Mouse (Mus musculus): ENCODE measurements around the gene Fam89b.

Gene Fam89b

DNA sequence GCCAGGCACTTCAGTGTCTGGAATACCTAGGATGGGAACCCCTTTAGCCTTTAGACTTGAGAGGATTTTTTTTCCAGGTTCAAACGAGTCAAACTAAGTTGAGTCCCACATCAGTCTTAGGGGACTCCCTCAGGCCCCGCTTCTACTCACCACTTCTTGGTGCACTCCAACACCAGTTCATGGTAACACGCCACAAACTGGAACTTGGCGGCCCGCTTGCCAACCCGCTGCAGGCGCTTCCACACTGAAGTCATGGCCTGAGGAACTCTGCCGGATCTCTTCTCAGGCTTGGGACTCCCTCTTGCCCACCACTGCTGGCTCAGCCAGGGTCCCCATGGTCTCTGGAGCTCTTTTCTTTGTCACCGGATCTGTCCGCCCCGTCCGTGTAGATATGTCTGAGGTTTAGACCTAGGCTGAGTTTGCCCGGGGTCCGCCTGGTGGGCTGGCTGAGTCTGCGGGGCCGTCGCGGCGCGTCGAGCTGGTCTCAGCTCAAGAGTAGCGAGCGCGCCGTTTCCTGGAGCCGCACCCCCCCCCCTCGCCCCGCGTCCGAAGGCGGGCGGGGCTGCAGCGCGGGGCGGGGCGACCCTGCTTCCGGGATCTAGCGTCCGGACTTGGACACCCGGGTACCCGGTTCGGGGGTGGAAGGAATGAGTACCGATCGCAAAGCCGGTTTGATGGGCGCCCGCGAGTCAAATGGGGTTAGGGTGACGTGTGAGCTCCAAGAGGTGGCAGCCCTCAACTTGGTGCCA lies 3.5 kb downstream of the Fam89b start, which contains the start of gene Ehbp1l1:
Ehbp1l1 (minus strand) TSS at position 551 of the 749 bp plus-strand sequence.
- Histone ChIP-seq H3K36me3 (ENCODE audit: control insufficient read depth, insufficient read depth, low read length, poor library complexity, severe bottlenecking) (peaks cover 7% of the 10 kb centered on the region; the same call in 1 of the 2 replicates), H3K27me3 (ENCODE audit: control insufficient read depth, insufficient read depth, low read length, poor library complexity, severe bottlenecking) (no peaks in the 10 kb centered on the region)
- peak; percentile 76 for DNase-seq (ENCODE audit: low read depth, low spot score)

DNA sequence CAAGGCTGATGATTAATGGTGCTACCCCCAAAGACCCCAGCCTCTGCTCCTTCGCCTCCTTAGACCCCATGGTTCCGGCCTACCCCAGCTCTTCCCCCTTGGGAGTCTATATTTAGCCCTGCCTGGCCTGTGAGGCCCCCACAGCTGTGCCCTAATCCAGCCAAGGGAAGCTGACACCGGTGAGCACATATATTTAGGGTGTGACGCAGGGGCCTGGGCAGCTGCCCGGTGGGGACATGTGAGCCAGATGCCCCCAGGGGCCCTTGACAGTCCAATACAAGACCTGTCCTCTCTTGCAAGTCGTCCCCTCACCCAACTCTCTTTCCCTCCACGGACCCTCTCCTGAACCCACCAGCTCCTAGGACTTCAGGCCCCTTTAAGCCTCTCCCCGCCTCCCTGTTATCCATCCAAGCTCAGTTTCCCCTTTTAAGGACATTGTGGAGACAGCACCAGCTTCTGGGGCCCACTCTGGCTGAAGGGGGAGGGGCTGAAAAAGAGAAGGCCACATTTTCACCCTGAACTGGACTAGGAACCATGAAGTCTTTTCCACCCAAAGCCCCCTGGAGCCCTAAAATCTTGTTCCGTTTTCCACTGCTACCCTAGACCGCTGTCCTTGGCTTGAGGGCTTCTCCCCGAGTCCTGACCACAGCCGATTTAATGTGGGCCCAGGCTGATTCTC lies 4.3 kb downstream of the Fam89b start:
- Histone ChIP-seq H3K27me3 (ENCODE audit: control insufficient read depth, insufficient read depth, low read length, poor library complexity, severe bottlenecking) (no peaks in the 10 kb centered on the region), H3K36me3 (ENCODE audit: control insufficient read depth, insufficient read depth, low read length, poor library complexity, severe bottlenecking) (peaks cover 8% of the 10 kb centered on the region)
- peak; percentile 27 for DNase-seq (ENCODE audit: low read depth, low spot score)

DNA sequence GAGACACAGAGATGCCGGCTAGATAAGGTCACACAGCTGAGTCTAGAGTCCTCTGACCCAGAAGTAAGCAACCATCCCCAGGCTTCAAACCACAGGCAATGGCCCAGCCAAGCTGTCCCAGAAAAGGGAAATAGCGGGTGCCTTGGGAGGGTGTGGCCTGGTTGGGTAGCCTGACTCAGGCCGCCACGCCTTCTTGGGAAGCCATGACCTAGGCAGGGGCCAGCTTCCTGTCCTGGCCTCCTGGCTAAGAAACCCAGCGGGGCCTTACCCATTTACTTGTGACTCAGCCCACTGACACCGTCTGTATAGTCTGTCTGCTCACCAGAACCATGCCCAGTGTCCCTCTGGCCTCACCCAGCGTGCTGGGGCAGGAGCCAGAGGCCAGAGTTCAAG lies 4.9 kb downstream of the Fam89b start:
- peak; percentile 67 for DNase-seq (ENCODE audit: low read depth, low spot score)
- peaks cover 10% of the 10 kb centered on the region for H3K36me3 ChIP-seq (ENCODE audit: control insufficient read depth, insufficient read depth, low read length, poor library complexity, severe bottlenecking)
- no peaks in the 10 kb centered on the region for H3K27me3 ChIP-seq (ENCODE audit: control insufficient read depth, insufficient read depth, low read length, poor library complexity, severe bottlenecking)

DNA sequence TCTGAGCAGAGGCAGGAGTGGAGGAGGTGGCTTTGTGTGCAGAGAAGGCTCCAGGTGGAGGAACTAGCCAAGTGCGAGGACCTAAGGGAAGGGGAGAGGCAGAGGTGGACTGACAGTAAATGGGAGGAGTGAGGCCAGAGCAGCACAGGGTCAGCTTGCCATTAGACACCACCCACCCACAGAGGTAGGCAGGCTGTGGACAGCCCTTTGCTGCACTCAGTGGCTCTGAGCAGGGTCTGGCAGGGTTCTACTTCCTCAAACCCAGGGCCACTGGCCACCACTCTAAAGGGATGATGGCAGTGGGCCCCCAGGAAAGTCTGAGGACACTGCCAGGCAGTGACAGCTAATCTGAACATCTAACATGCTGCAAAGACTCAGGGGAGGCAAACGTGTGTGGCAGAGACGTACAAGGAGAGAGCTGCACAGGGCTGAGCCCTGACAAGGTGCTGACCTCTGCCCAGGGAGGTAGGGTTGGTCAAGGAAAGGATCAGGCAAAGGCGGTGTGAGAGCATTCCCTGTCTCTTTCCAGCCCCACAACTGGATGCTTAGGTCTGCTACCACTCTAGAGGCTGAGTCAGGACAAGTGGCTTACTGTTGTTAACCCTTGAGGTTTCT lies 5.4 kb downstream of the Fam89b start:
- DNase-seq (ENCODE audit: low read depth, low spot score): no peak
- peaks cover 10% of the 10 kb centered on the region for H3K36me3 ChIP-seq (ENCODE audit: control insufficient read depth, insufficient read depth, low read length, poor library complexity, severe bottlenecking)
- no peaks in the 10 kb centered on the region for H3K27me3 ChIP-seq (ENCODE audit: control insufficient read depth, insufficient read depth, low read length, poor library complexity, severe bottlenecking)

DNA sequence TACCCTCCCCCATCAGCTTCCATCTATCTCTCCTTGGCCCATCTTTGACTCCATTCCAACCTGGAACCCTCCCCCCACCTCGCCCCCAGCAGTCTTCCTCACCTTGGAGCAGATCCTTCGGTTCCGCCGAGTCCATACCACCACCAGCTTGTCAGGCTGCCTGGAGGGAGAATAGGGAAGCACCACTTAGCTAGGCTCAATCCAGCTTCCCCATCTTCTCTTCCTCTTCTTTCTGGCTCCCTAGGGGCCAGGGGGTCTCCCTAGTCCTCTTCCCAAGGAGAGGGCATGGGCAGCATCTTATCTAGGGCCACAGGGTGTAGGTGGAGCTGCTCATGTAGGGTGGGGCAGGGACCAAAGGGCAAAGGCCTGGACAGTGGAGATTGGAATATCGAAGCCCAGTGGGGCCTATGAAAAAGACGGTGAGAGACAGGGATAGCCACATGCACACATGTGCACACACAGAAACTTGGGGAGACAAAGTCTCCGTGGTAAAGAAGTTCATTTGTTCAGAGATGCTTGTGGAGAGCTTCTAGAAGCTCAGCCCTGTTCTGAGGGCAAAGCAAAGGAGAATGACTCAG lies 6.5 kb downstream of the Fam89b start:
- Histone ChIP-seq H3K27me3 (ENCODE audit: control insufficient read depth, insufficient read depth, low read length, poor library complexity, severe bottlenecking) (no peaks in the 10 kb centered on the region), H3K36me3 (ENCODE audit: control insufficient read depth, insufficient read depth, low read length, poor library complexity, severe bottlenecking) (peaks cover 10% of the 10 kb centered on the region)
- no peak for DNase-seq (ENCODE audit: low read depth, low spot score)

DNA sequence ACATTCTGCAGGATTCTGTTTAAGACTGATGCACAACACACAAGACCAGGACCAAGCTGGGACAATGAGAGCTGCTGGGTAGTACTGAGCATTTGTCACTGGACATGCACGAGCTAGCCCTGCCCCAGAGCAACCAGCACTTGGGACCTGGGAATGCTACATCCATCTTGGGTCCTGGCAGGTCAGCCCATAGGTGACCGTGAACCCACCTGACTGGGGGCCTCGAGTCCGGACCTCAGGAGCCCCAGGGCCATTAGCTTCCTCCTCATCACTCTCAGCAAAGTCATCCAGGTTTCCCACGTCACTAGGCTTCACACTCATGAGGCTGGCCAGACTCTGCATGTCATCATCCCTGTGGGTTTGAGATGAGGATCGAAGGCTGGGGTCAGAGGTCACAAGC lies 8.2 kb downstream of the Fam89b start:
- DNase-seq (ENCODE audit: low read depth, low spot score): no peak
- peaks cover 10% of the 10 kb centered on the region for H3K36me3 ChIP-seq (ENCODE audit: control insufficient read depth, insufficient read depth, low read length, poor library complexity, severe bottlenecking)
- no peaks in the 10 kb centered on the region for H3K27me3 ChIP-seq (ENCODE audit: control insufficient read depth, insufficient read depth, low read length, poor library complexity, severe bottlenecking)

DNA sequence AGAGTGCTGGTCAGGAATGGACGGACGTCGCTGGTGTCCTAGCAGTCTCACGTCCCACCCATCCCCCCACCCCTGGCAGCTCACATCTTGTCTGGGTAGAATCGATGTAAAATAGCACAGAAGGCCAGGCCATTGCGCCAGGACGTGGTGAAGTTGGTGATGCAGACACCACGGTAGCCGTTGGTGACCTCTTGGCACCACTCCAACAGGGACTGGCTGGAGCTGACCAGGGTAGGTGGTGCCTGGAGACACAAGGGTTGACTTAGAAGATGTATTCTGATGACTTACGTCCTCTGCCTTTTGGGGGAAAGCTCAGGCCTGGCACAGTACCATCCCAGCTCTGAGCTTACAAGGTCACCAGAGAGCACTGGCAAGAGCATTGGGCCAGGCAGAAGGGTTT lies 12.5 kb downstream of the Fam89b start:
- no peaks in the 10 kb centered on the region for H3K27me3 ChIP-seq (ENCODE audit: control insufficient read depth, insufficient read depth, low read length, poor library complexity, severe bottlenecking)
- H3K36me3 ChIP-seq (ENCODE audit: control insufficient read depth, insufficient read depth, low read length, poor library complexity, severe bottlenecking): peaks cover 13% of the 10 kb centered on the region
- no peak for DNase-seq (ENCODE audit: low read depth, low spot score)

DNA sequence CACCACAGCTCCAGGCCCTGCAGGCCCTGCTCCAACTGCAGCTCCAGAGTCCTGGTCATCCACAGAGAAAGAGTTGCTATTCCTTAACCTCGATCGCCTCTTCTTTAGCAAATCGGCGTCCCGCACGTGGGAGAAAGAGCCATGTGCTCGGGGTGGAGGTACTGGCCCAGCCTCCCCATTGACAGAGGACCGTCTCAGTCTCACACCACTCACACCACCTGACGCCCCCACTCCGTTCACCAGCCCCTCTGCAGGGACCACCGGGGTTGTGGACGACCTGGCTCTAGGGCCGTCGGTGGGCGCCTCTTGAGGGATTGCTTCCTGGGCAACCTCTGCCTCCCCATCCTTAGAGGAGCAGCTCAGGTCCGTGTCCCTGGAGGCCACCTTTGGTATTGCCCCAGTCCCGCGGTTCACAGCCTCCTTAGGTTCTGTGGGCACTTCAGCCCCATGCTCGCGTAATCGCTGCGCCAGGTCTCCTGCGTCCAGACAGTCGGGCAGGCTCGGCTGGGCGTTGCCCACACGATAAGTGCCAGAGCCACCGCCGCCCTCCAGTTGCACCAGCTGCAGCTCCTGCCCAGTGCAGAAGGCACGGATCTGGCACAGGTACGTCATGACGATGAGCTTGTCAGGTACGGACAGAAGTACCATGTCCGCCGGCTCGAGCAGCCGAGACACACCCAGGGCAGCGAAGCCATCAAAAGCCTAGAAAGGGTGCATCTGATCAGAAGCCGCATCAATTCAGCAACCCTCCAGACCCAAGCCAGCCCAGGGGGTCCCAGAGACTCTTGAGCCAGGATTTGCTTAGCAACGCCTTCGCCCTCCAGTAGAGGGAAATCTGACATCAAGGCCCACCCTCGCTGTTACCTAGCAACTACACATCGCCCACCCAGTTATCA lies 13.4 kb downstream of the Fam89b start:
- peak; percentile 22 for DNase-seq (ENCODE audit: low read depth, low spot score)
- Histone ChIP-seq H3K36me3 (ENCODE audit: control insufficient read depth, insufficient read depth, low read length, poor library complexity, severe bottlenecking) (peaks cover 6% of the 10 kb centered on the region), H3K27me3 (ENCODE audit: control insufficient read depth, insufficient read depth, low read length, poor library complexity, severe bottlenecking) (no peaks in the 10 kb centered on the region)

DNA sequence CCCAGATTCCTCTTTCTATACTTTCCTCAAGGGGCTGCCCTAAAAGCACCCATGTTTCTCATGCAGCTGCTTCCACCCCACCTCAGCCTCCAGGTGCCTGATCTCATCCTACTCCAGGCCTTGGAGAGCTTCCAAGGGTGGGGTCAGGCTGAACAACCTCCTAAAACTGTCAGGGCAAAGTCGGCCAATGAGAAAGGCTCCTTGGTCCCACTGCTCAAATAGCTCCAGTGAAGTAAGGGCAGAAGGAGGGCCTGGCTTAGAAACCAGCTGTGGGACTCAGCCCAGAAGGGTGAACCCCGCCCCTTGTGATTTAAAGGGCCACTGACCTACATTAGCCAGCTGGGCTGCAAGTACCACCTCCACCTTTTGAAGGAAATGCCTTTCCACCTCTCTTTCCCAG lies 15.7 kb downstream of the Fam89b start:
- Histone ChIP-seq H3K36me3 (ENCODE audit: control insufficient read depth, insufficient read depth, low read length, poor library complexity, severe bottlenecking) (peaks cover 11% of the 10 kb centered on the region), H3K27me3 (ENCODE audit: control insufficient read depth, insufficient read depth, low read length, poor library complexity, severe bottlenecking) (no peaks in the 10 kb centered on the region)
- DNase-seq (ENCODE audit: low read depth, low spot score): no peak

DNA sequence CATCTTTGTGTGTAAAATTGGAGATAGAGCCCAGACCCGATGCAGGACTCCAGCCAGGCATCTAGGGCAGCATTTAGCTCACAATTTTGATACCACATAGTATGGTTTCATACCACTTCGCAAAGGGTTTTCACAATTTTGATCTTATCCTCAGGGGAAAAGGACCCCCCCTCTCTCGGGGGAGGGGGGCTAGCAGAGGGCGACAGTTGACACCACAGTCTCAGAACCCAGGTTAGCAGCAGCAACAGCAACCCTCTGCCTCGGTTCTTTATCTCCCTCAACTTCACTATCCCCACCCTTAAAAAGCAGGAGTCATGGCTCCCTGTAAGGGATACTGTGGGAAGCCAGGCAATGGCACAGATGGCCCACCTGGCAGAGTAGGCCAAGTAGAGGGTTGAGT lies 16.2 kb downstream of the Fam89b start:
- Histone ChIP-seq H3K36me3 (ENCODE audit: control insufficient read depth, insufficient read depth, low read length, poor library complexity, severe bottlenecking) (peaks cover 15% of the 10 kb centered on the region), H3K27me3 (ENCODE audit: control insufficient read depth, insufficient read depth, low read length, poor library complexity, severe bottlenecking) (no peaks in the 10 kb centered on the region)
- DNase-seq (ENCODE audit: low read depth, low spot score): no peak

DNA sequence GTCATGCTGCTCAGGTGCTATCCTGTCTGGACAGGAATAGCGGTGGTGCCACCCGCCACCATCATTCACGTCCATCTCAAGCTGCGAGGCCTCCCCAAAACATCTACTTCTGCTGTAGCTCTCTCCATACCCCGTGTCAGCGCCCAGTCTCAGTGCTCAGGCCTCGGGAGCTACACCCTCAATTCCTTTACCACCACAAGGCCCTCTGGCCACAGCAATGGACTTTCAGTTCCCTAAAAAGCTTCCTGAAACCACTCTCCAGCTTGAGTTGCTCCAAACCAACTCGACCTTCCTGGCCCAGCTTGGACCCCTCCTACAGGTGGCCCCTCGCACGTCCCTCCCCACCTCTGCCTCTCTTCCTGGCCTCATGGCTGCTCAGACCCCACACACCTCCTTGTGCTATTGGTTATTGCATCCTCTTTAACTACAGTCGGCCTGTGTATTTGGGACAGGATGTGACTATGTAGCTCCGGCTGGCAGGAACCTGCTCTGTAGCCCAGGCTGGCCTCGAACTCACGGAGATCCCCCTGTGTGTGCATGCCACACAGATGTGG lies 17.5 kb downstream of the Fam89b start:
- Histone ChIP-seq H3K27me3 (ENCODE audit: control insufficient read depth, insufficient read depth, low read length, poor library complexity, severe bottlenecking) (no peaks in the 10 kb centered on the region), H3K36me3 (ENCODE audit: control insufficient read depth, insufficient read depth, low read length, poor library complexity, severe bottlenecking) (peaks cover 17% of the 10 kb centered on the region)
- peak; percentile 60 for DNase-seq (ENCODE audit: low read depth, low spot score)

DNA sequence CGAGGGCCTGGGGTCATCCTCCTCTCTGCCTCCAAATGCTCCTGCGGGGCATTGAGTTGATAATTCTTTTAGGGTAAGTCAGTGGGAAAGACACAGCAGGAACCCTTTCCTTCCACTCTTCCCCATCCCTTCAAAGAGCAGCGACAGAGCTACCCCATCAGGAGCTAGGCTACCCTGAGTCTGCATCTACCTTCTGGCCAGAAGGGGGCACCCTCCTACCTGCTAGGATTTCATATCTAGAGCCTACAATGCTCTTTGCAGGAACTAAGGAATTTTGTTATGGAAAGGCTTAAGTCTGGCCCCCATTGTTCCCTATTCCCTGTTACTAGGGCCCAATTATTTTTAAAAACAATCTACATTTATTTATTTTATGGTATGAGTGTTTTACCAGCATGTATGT lies 18.2 kb downstream of the Fam89b start:
- DNase-seq (ENCODE audit: low read depth, low spot score): peak; percentile 78

DNA sequence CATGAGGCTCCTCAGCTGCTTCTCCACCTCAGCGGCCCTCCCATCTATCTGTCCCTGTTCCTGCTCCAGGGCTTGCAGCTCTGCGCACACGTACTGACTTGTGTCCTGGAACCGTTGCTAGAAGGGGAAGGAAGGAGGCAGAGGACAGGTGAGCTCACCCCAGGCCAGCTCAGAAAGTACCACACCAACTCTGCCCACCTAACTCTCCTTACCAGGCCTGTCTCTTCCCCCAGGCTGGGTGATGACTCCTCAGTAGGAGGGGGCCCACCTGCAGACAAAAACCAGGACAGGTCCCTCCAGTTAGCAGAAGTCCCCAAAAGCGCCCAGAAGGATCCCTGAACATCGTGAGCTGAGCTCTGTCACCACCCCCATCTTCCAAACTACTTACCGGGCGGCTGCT lies 18.9 kb downstream of the Fam89b start:
- Histone ChIP-seq H3K36me3 (ENCODE audit: control insufficient read depth, insufficient read depth, low read length, poor library complexity, severe bottlenecking) (peaks cover 16% of the 10 kb centered on the region), H3K27me3 (ENCODE audit: control insufficient read depth, insufficient read depth, low read length, poor library complexity, severe bottlenecking) (no peaks in the 10 kb centered on the region)
- no peak for DNase-seq (ENCODE audit: low read depth, low spot score)

More for the DNA sequence above, 18.2 kb downstream of the Fam89b start:
- H3K36me3 ChIP-seq (ENCODE audit: control insufficient read depth, insufficient read depth, low read length, poor library complexity, severe bottlenecking): peaks cover 17% of the 10 kb centered on the region
- H3K27me3 ChIP-seq (ENCODE audit: control insufficient read depth, insufficient read depth, low read length, poor library complexity, severe bottlenecking): no peaks in the 10 kb centered on the region

DNA sequence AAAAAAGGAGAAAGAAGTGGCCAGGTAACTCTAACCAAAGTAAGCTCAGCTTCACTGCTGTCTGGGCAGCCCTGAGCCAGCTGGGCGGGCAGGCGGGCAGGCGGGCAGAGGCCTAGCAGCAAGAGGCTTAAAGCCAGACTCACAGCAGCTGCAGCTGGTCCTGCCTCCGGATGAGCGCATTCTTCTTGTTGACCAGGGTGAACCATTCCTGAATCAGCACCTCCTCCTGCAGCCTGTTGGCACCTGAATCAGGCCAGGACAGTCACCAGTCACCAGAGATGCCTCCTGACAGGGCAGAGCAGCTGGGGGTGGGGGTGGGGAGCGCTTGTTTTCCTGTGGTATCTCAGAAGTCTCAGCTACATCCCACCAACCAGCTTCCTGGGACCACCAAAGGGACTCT lies 19.4 kb downstream of the Fam89b start:
- Histone ChIP-seq H3K27me3 (ENCODE audit: control insufficient read depth, insufficient read depth, low read length, poor library complexity, severe bottlenecking) (no peaks in the 10 kb centered on the region), H3K36me3 (ENCODE audit: control insufficient read depth, insufficient read depth, low read length, poor library complexity, severe bottlenecking) (peaks cover 14% of the 10 kb centered on the region)
- no peak for DNase-seq (ENCODE audit: low read depth, low spot score)

All from splenic B cell, adult 2 months (primary cell).